ENCODE assay signal across 9 mouse cellular contexts in genomic region chr7:79140897-79141296, GRCm38 (mm10). TPM values are rescaled to one million over a fixed set of nuclear protein-coding genes. Genes with fewer than 3 reads are reported as not detected.
DNase-seq lines count a peak whose midpoint lies in the region; ATAC-seq and TF ChIP-seq lines count a peak whose summit lies in the region.
"Had no signal": no experiment of that assay in that cellular context is flagged by ENCODE, and none has a peak within 500 bp of the region (broad histone marks: within the 10 kb centered on the region; RNA-seq: fewer than 3 reads in every experiment).

No protein-coding gene starts in this region.

- no peaks in the 10 kb centered on the region for H3K36me3 ChIP-seq in G1E (replicated peaks)
- peaks cover 41% of the 10 kb centered on the region for H3K36me3 ChIP-seq in embryonic facial prominence, embryonic 14.5 days (ENCODE audit: control insufficient read depth, insufficient read depth, low read length)

- H3K4me3 ChIP-seq in G1E (ENCODE audit: low read depth, low read length) = no peak overlapping the region
- no peak overlapping the region for H3K4me3 ChIP-seq in embryonic facial prominence, embryonic 14.5 days (ENCODE audit: low read depth, low read length)
- H3K4me3 ChIP-seq: limb, embryonic 15.5 days had no signal

- H3K9me3 ChIP-seq in G1E (replicated peaks) = no peaks in the 10 kb centered on the region
- no peaks in the 10 kb centered on the region for H3K9me3 ChIP-seq in embryonic facial prominence, embryonic 14.5 days (ENCODE audit: control insufficient read depth, low read length)
- H3K9me3 ChIP-seq: limb, embryonic 15.5 days had no signal

- 36% methylated on average over 7 of the region's 8 CpGs for WGBS in embryonic facial prominence, embryonic 14.5 days

- H3K9ac ChIP-seq in embryonic facial prominence, embryonic 14.5 days (ENCODE audit: low read depth, low read length) = no peak overlapping the region
- H3K9ac ChIP-seq: limb, embryonic 15.5 days had no signal

- H3K4me2 ChIP-seq in embryonic facial prominence, embryonic 14.5 days (ENCODE audit: low read depth, low read length) = no peak overlapping the region
- H3K4me2 ChIP-seq: limb, embryonic 15.5 days had no signal

- intact Hi-C loops in heart, postnatal 10 days (cut with DNase I) = loop anchor here (1.0 to 5.0 kb wide), 3 partner anchors 41 to 209 kb away; no protein-coding TSS in a partner anchor

- no peak overlapping the region for H3K27ac ChIP-seq in embryonic facial prominence, embryonic 14.5 days (replicated peaks; ENCODE audit: low read depth, low read length)
- H3K27ac ChIP-seq: limb, embryonic 15.5 days had no signal

- ATAC-seq in G1E (ENCODE audit: extremely low read depth, insufficient number of reproducible peaks, low FRiP score, poor library complexity, severe bottlenecking) = 0 out of 2 replicates have a peak, but pooled peaks have one; percentile 34
- peak; percentile 51; the same call in 1 of the 2 replicates for ATAC-seq in embryonic facial prominence, embryonic 14.5 days (ENCODE audit: low read depth)
- ATAC-seq in megakaryocyte, adult 5-6 weeks (ENCODE audit: poor library complexity, severe bottlenecking) = peak; percentile 84
- ATAC-seq in activated CD4-positive, CD25-positive, alpha-beta regulatory T cell, adult 4 months = no peak

- peak; percentile 78 for TF ChIP-seq CTCF in G1E (IDR thresholded peaks at IDR 0.05; ENCODE audit: low read depth, low read length)

- H3K27me3 ChIP-seq in G1E (ENCODE audit: insufficient read depth, low read length) = peaks cover 23% of the 10 kb centered on the region
- H3K27me3 ChIP-seq in embryonic facial prominence, embryonic 14.5 days (replicated peaks; ENCODE audit: control insufficient read depth, insufficient read depth, low read length) = no peaks in the 10 kb centered on the region
- H3K27me3 ChIP-seq: limb, embryonic 15.5 days had no signal

- DNase-seq in G1E (ENCODE audit: low spot score) = peak; percentile 34
- DNase-seq in adrenal gland, postnatal 4 days (ENCODE audit: low spot score in 2 of 2) = peak; percentile 37 to 67
- DNase-seq in embryonic facial prominence, embryonic 14.5 days (ENCODE audit: low spot score) = peak; percentile 68
- DNase-seq in heart, postnatal 10 days = peak; percentile 86 to 92
- peak; percentile 92 for DNase-seq in layer of hippocampus, postnatal 10 days (ENCODE audit: low spot score in 2 of 2)
- peak; percentile 84 for DNase-seq in right cerebral cortex, postnatal 4 days

- H3K4me1 ChIP-seq in G1E (ENCODE audit: insufficient read depth, low read depth, low read length) = 0 out of 2 replicates have a peak, but pooled peaks cover 4% of the 10 kb centered on the region
- H3K4me1 ChIP-seq in embryonic facial prominence, embryonic 14.5 days (ENCODE audit: control insufficient read depth, insufficient read depth, low read length) = no peaks in the 10 kb centered on the region
- H3K4me1 ChIP-seq: limb, embryonic 15.5 days had no signal

RNA-seq across cellular contexts. Expression of gene Mfge8, which starts 8.0 kb away (rescaled TPM):
- total RNA-seq in G1E (2014; fragmentation: Nextera tagmentation) (1.5 TPM in 1 of 2 replicates, not detected in the other), G1E (2017) (14.5 and 15.5 TPM in 2 replicates)
- polyA plus RNA-seq in G1E (2012) = 1.6 and 1.9 TPM in 2 replicates
- 100 to 1,000 TPM; 327 to 347 TPM for total RNA-seq in adrenal gland, postnatal 4 days (2021)
- polyA plus RNA-seq in embryonic facial prominence, embryonic 14.5 days (2014; fragmentation: Nextera tagmentation; extraction: Ambion mirVana) = 147 and 155 TPM in 2 replicates
- 100 to 1,000 TPM; 197 to 202 TPM for total RNA-seq in heart, postnatal 10 days (2021)
- total RNA-seq in layer of hippocampus, postnatal 10 days (2021) = 100 to 1,000 TPM; 184 to 195 TPM
- total RNA-seq in megakaryocyte, adult 5-6 weeks (2015) = 4.0 and 9.2 TPM in 2 replicates
- 9.8 and 10.5 TPM in 2 replicates for total RNA-seq in megakaryocyte, adult 5-6 weeks (2017)
- 10 to 100 TPM; 21.9 to 23.7 TPM for polyA plus RNA-seq in activated CD4-positive, CD25-positive, alpha-beta regulatory T cell, adult 4 months (2017; shearing (Covaris generic))

RNA-seq across cellular contexts. Expression of gene Hapln3, which starts 10.1 kb away (rescaled TPM):
- total RNA-seq in G1E (2014; fragmentation: Nextera tagmentation) (not detected in 2 replicates), G1E (2017) (0.05 and 0.12 TPM in 2 replicates)
- polyA plus RNA-seq in G1E (2012) = not detected in 2 replicates
- 1 to 10 TPM; 4.1 to 4.5 TPM for total RNA-seq in adrenal gland, postnatal 4 days (2021)
- 1.4 and 1.5 TPM in 2 replicates for polyA plus RNA-seq in embryonic facial prominence, embryonic 14.5 days (2014; fragmentation: Nextera tagmentation; extraction: Ambion mirVana)
- 1 to 10 TPM in 1 of 2 experiments, under 1 TPM in 1; 0.69 to 1.4 TPM for total RNA-seq in heart, postnatal 10 days (2021)
- total RNA-seq in layer of hippocampus, postnatal 10 days (2021) = 10 to 100 TPM in 1 of 2 experiments, 1 to 10 TPM in 1; 9.1 to 11.6 TPM
- total RNA-seq in megakaryocyte, adult 5-6 weeks (2015) = not detected in 2 replicates
- not detected in 2 replicates for total RNA-seq in megakaryocyte, adult 5-6 weeks (2017)
- polyA plus RNA-seq in activated CD4-positive, CD25-positive, alpha-beta regulatory T cell, adult 4 months (2017; shearing (Covaris generic)) = under 1 TPM in 1 of 2 experiments, not detected in 1; 0.42 TPM

Comparison
In these comparisons a context has a peak if more than half of its experiments do, and no peak if none do; other contexts are left out.
1. DNase-seq: peak in every context shown above with its lines; median percentile 92 in layer of hippocampus, postnatal 10 days; 89 in heart, postnatal 10 days; 84 in right cerebral cortex, postnatal 4 days; 68 in embryonic facial prominence, embryonic 14.5 days; 52 in adrenal gland, postnatal 4 days; 34 in G1E.
2. RNA of gene Mfge8, which starts 8.0 kb away (total RNA-seq): 327 to 347 TPM in adrenal gland, postnatal 4 days, 197 to 202 TPM in heart, postnatal 10 days and 184 to 195 TPM in layer of hippocampus, postnatal 10 days; 1.5 to 15.5 TPM in G1E and 4.0 to 10.5 TPM in megakaryocyte, adult 5-6 weeks; every median in the first group is over 10 times any median in the second.